Mouse (Mus musculus): ENCODE results near the gene Gtf3c4.

Gtf3c4 gene

GRCm38 (mm10) chr2:28840222-28840951 lies at the start of gene Gtf3c4, which contains the start of gene Ddx31:
Gtf3c4 (minus strand) TSS chr2:28840360.
Ddx31 (plus strand) TSS chr2:28840406.
- DNase-seq (ENCODE audit: low read depth, low spot score) = peak; percentile 82

GRCm38 (mm10) chr2:28884914-28885313 lies 44.8 kb upstream of the Gtf3c4 start:
- no peak for DNase-seq (ENCODE audit: low read depth, low spot score)

GRCm38 (mm10) chr2:28882826-28883485 lies 42.8 kb upstream of the Gtf3c4 start:
- DNase-seq (ENCODE audit: low read depth, low spot score) = no peak

GRCm38 (mm10) chr2:28882047-28882446 lies 41.9 kb upstream of the Gtf3c4 start:
- no peak for DNase-seq (ENCODE audit: low read depth, low spot score)

- DNase-seq (ENCODE audit: low read depth, low spot score) = no peak
Measured at GRCm38 (mm10) chr2:28881275-28881674, 41.1 kb upstream of the Gtf3c4 start.

GRCm38 (mm10) chr2:28875554-28875953 lies 35.4 kb upstream of the Gtf3c4 start:
- DNase-seq (ENCODE audit: low read depth, low spot score) = no peak

- peak; percentile 60 for DNase-seq (ENCODE audit: low read depth, low spot score)
Measured at GRCm38 (mm10) chr2:28867495-28867894, 27.3 kb upstream of the Gtf3c4 start.

GRCm38 (mm10) chr2:28863857-28864256 lies 23.7 kb upstream of the Gtf3c4 start:
- no peak for DNase-seq (ENCODE audit: low read depth, low spot score)

GRCm38 (mm10) chr2:28860678-28861423 lies 20.7 kb upstream of the Gtf3c4 start:
- no peak for DNase-seq (ENCODE audit: low read depth, low spot score)

GRCm38 (mm10) chr2:28859303-28859702 lies 19.1 kb upstream of the Gtf3c4 start:
- DNase-seq (ENCODE audit: low read depth, low spot score) = no peak

- no peak for DNase-seq (ENCODE audit: low read depth, low spot score)
Measured at GRCm38 (mm10) chr2:28855773-28856172, 15.6 kb upstream of the Gtf3c4 start.

GRCm38 (mm10) chr2:28852594-28852993 lies 12.4 kb upstream of the Gtf3c4 start:
- DNase-seq (ENCODE audit: low read depth, low spot score) = no peak

- DNase-seq (ENCODE audit: low read depth, low spot score) = no peak
Measured at GRCm38 (mm10) chr2:28848879-28849278, 8.7 kb upstream of the Gtf3c4 start.

- DNase-seq (ENCODE audit: low read depth, low spot score) = no peak
Measured at GRCm38 (mm10) chr2:28842042-28842441, 1.9 kb upstream of the Gtf3c4 start.

- DNase-seq (ENCODE audit: low read depth, low spot score) = no peak
Measured at GRCm38 (mm10) chr2:28839501-28840221, 499 bp downstream of the Gtf3c4 start.

- no peak for DNase-seq (ENCODE audit: low read depth, low spot score)
Measured at GRCm38 (mm10) chr2:28836181-28836940, 3.8 kb downstream of the Gtf3c4 start.

GRCm38 (mm10) chr2:28829265-28829664 lies 10.9 kb downstream of the Gtf3c4 start:
- DNase-seq (ENCODE audit: low read depth, low spot score) = no peak

- no peak for DNase-seq (ENCODE audit: low read depth, low spot score)
Measured at GRCm38 (mm10) chr2:28818866-28819265, 21.3 kb downstream of the Gtf3c4 start.

- no peak for DNase-seq (ENCODE audit: low read depth, low spot score)
Measured at GRCm38 (mm10) chr2:28810260-28811013, 29.7 kb downstream of the Gtf3c4 start.

GRCm38 (mm10) chr2:28808841-28809240 lies 31.3 kb downstream of the Gtf3c4 start:
- no peak for DNase-seq (ENCODE audit: low read depth, low spot score)

Measured in brain, embryonic 18.5 days (tissue).